Mouse (Mus musculus) kidney, adult 2 months (tissue): ENCODE data around the gene Ryr1.

Experiments
- CTCF ChIP-seq: fragments of 200-500 bp; conservative IDR thresholded peaks from 2 replicates; pipeline ENCODE4 v1.5.1; 2011; ENCODE audit warnings: low read depth, mild to moderate bottlenecking, control low read depth, low read length, moderate library complexity, mixed read lengths; ENCODE audit not compliant: insufficient read depth, insufficient read length
- POLR2A ChIP-seq: fragments of 200-500 bp; IDR thresholded peaks from one replicate; pipeline ENCODE4 v1.6.1; 2011; ENCODE audit warnings: low read depth, low read length, control low read depth

GRCm38 (mm10) chr7:28990766-28991273 lies 134.2 kb downstream of the Ryr1 start:
- TF ChIP-seq POLR2A (no peak), CTCF (no peak)
